Mouse (Mus musculus): ENCODE measurements around the gene Ccnd3. TPM values are rescaled to one million over a fixed set of nuclear protein-coding genes. Genes with fewer than 3 reads are reported as not detected.

The Ccnd3 gene
- total RNA-seq (2014; rRNA removed), result 37.2 and 41.1 TPM in 2 replicates
- polyA plus RNA-seq (2015; fragmentation: Nextera tagmentation; extraction: Ambion mirVana), result 52.6 and 57.0 TPM in 2 replicates

DNA sequence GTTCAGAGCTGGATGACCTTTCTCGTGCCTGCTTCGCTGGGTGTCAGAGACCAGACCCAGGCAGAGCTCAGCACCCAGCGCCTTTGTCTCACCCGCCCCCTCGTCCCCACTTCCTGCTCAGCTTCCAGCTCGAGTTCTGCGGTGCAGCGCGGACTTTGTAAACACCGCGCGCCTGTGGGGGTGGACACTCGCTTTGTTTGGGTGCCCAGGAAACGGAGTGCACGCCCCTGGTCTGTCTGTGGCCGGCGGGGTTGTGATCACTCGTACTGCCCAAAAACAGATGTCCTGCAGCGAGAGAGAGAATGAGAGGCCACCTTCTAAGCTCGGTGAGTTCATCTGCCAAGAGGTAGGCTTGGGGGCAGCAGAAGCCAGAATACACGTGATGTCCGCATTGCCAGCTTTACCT is at the start of gene Ccnd3:
TSS of gene Ccnd3 (plus strand) at position 111 of the 406 bp plus-strand sequence.
- no peaks in the 10 kb centered on the region for H3K36me3 ChIP-seq (ENCODE audit: insufficient read depth, low read length)
- H3K4me1 ChIP-seq (ENCODE audit: insufficient read depth, low read length), result peaks cover 6% of the 10 kb centered on the region; the same call in 1 of the 2 replicates
- H3K9me3 ChIP-seq (ENCODE audit: low read length), result no peaks in the 10 kb centered on the region
- no peak for TF ChIP-seq CTCF (IDR thresholded peaks at IDR 0.05)
- H3K27ac ChIP-seq (ENCODE audit: low read depth, low read length), result no peak within 1 kb of the TSS
- H3K9ac ChIP-seq (replicated peaks; ENCODE audit: low read length, poor library complexity, severe bottlenecking), result 0 out of 2 replicates have a peak within 1 kb of the TSS, but pooled peaks have one; percentile 14
- ATAC-seq (ENCODE audit: low FRiP score), result no peak
- peak within 1 kb of the TSS; percentile 30 for H3K4me3 ChIP-seq (ENCODE audit: low read depth, low read length)
- WGBS, result 4% methylated on average over 22 of the region's 22 CpGs
- peak; percentile 28 for DNase-seq (ENCODE audit: low spot score)
- H3K4me2 ChIP-seq (ENCODE audit: low read depth, low read length, poor library complexity, severe bottlenecking), result peak within 1 kb of the TSS; percentile 47
- no peaks in the 10 kb centered on the region for H3K27me3 ChIP-seq (ENCODE audit: insufficient read depth, low read length)

DNA sequence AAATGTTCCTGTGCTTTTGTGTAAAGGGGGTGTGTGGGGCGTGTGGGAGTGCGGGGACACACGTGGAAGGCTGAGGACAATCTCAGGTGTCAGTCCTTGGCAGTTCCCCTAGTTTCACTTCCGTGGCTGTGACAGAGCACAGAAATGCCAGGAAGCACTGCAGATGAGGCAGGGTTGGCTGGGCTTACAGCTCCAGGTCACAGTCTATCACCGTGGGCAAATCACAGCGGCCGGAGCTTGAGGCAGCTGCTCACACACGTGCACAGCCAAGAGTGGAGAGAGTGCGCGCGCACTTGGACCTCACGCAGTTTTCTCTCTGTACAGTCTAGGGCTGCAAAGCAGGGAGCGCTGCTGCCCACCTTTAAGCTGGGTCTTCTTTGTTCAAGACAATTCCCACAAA is 46.5 kb upstream of the Ccnd3 start:
- Histone ChIP-seq H3K27me3 (ENCODE audit: insufficient read depth, low read length) (no peaks in the 10 kb centered on the region), H3K4me1 (ENCODE audit: insufficient read depth, low read length) (no peaks in the 10 kb centered on the region), H3K4me2 (ENCODE audit: low read depth, low read length, poor library complexity, severe bottlenecking) (no peak overlapping the region), H3K4me3 (ENCODE audit: low read depth, low read length) (no peak overlapping the region), H3K9ac (replicated peaks; ENCODE audit: low read length, poor library complexity, severe bottlenecking) (no peak overlapping the region), H3K36me3 (ENCODE audit: insufficient read depth, low read length) (no peaks in the 10 kb centered on the region), H3K27ac (ENCODE audit: low read depth, low read length) (no peak overlapping the region), H3K9me3 (ENCODE audit: low read length) (no peaks in the 10 kb centered on the region)
- ATAC-seq (ENCODE audit: low FRiP score) (no peak), DNase-seq (ENCODE audit: low spot score) (no peak)
- TF ChIP-seq CTCF (IDR thresholded peaks at IDR 0.05), result no peak
- WGBS, result 80% methylated on average over 13 of the region's 13 CpGs

DNA sequence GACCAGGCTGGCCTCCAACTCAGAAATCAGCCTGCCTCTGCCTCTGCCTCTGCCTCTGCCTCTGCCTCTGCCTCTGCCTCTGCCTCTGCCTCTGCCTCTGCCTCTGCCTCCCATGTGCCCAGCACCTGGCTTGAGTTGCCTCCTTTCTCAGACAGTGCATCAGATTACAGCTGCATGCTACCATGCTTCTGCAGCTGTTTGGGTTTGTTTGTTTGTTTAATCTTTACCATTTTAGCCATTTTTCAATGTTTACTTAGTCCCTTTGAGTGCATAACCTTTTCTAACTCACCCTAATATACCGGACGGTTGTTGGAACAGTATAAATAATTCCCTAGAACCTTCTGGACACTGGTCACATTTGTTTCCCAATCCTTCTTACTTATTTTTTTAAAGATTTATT is 45.9 kb upstream of the Ccnd3 start:
- Histone ChIP-seq H3K27me3 (ENCODE audit: insufficient read depth, low read length) (no peaks in the 10 kb centered on the region), H3K9ac (replicated peaks; ENCODE audit: low read length, poor library complexity, severe bottlenecking) (no peak overlapping the region), H3K4me3 (ENCODE audit: low read depth, low read length) (no peak overlapping the region), H3K9me3 (ENCODE audit: low read length) (no peaks in the 10 kb centered on the region), H3K4me1 (ENCODE audit: insufficient read depth, low read length) (no peaks in the 10 kb centered on the region), H3K27ac (ENCODE audit: low read depth, low read length) (no peak overlapping the region), H3K4me2 (ENCODE audit: low read depth, low read length, poor library complexity, severe bottlenecking) (no peak overlapping the region), H3K36me3 (ENCODE audit: insufficient read depth, low read length) (no peaks in the 10 kb centered on the region)
- WGBS, result 90% methylated on average over 2 of the region's 2 CpGs
- ATAC-seq (ENCODE audit: low FRiP score), result no peak
- DNase-seq (ENCODE audit: low spot score), result no peak
- TF ChIP-seq CTCF (IDR thresholded peaks at IDR 0.05), result no peak

DNA sequence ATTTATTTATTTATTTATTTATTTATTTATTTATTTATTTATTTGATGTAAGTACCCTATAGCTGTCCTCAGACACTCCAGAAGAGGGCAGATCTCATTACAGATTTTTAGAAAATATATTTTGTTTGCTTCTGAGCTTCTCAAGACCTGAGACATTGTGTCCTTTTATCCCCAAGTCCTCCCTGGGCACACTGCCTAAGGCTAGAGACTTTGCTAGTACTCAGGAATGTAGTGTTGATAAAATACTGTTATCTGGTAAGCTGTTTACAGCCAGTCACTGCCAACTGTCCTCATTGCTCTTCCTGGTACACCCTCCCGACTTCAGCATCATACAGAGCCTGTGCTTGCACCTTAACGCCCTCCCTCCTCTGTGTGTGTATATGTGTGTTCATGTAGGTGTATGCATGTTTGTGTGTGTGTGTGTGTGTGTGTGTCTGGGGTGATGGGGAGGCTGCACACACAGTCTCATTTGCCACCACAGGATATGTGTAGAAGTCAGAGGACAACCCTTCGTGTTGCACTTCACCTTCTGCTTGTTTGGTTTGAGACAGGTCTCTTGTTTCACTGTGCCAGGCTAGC is 45.4 kb upstream of the Ccnd3 start:
- WGBS, result 80% methylated on average over 3 of the region's 3 CpGs

DNA sequence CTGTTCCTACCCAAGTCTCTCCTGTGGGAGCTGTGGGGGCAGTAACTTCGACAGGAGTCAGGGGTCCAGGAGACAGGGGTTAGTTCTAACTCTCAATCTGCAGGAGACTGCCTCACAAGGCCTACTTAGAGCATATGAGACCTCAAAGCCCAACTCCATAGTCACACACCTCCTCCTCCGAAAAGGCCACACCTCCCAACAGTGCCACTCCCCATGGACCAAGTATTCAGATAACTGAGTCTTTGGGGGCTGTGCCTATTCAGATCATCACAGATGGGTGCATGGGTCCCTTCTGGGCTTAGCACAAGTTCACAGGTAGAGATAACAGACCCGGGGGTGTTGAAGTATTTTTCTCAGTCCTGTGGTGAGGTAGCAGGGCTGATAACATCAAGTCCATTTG is 43.2 kb upstream of the Ccnd3 start:
- ATAC-seq (ENCODE audit: low FRiP score), result no peak
- Histone ChIP-seq H3K27me3 (ENCODE audit: insufficient read depth, low read length) (0 out of 2 replicates have a peak, but pooled peaks cover 3% of the 10 kb centered on the region), H3K36me3 (ENCODE audit: insufficient read depth, low read length) (no peaks in the 10 kb centered on the region), H3K9ac (replicated peaks; ENCODE audit: low read length, poor library complexity, severe bottlenecking) (no peak overlapping the region), H3K4me1 (ENCODE audit: insufficient read depth, low read length) (no peaks in the 10 kb centered on the region), H3K9me3 (ENCODE audit: low read length) (no peaks in the 10 kb centered on the region), H3K27ac (ENCODE audit: low read depth, low read length) (no peak overlapping the region), H3K4me2 (ENCODE audit: low read depth, low read length, poor library complexity, severe bottlenecking) (no peak overlapping the region), H3K4me3 (ENCODE audit: low read depth, low read length) (no peak overlapping the region)
- 80% methylated on average over 3 of the region's 3 CpGs for WGBS
- no peak for DNase-seq (ENCODE audit: low spot score)
- no peak for TF ChIP-seq CTCF (IDR thresholded peaks at IDR 0.05)

More for the DNA sequence above, 45.4 kb upstream of the Ccnd3 start:
- no peak overlapping the region for H3K4me2 ChIP-seq (ENCODE audit: low read depth, low read length, poor library complexity, severe bottlenecking)
- ATAC-seq (ENCODE audit: low FRiP score) (no peak), DNase-seq (ENCODE audit: low spot score) (no peak)
- H3K4me3 ChIP-seq (ENCODE audit: low read depth, low read length), result no peak overlapping the region
- no peak overlapping the region for H3K27ac ChIP-seq (ENCODE audit: low read depth, low read length)
- TF ChIP-seq CTCF (IDR thresholded peaks at IDR 0.05), result no peak
- no peak overlapping the region for H3K9ac ChIP-seq (replicated peaks; ENCODE audit: low read length, poor library complexity, severe bottlenecking)
- H3K4me1 ChIP-seq (ENCODE audit: insufficient read depth, low read length), result no peaks in the 10 kb centered on the region
- H3K27me3 ChIP-seq (ENCODE audit: insufficient read depth, low read length), result no peaks in the 10 kb centered on the region
- H3K36me3 ChIP-seq (ENCODE audit: insufficient read depth, low read length), result no peaks in the 10 kb centered on the region
- H3K9me3 ChIP-seq (ENCODE audit: low read length), result no peaks in the 10 kb centered on the region

DNA sequence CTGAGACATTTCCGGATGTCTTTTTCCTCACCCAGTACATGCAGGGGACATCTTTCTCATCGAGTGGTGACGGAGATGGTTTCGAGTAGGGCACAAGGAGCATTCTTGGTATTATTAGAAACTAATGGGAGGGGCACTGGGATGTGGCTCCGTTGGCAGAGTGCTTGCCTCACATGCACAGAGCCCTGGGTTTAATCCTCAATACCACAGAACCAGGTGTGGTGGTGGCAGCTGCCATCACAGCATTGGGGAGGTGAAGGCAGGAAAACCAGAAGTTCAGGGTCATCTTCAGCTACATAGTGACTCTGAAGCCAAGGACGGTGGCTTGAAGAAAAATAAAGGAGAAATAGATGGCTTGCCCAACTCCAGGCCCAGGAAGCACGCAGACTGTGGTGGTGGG is 42.6 kb upstream of the Ccnd3 start:
- Histone ChIP-seq H3K4me2 (ENCODE audit: low read depth, low read length, poor library complexity, severe bottlenecking) (no peak overlapping the region), H3K4me1 (ENCODE audit: insufficient read depth, low read length) (no peaks in the 10 kb centered on the region), H3K9ac (replicated peaks; ENCODE audit: low read length, poor library complexity, severe bottlenecking) (no peak overlapping the region), H3K9me3 (ENCODE audit: low read length) (no peaks in the 10 kb centered on the region), H3K27me3 (ENCODE audit: insufficient read depth, low read length) (0 out of 2 replicates have a peak, but pooled peaks cover 3% of the 10 kb centered on the region), H3K36me3 (ENCODE audit: insufficient read depth, low read length) (no peaks in the 10 kb centered on the region), H3K4me3 (ENCODE audit: low read depth, low read length) (no peak overlapping the region), H3K27ac (ENCODE audit: low read depth, low read length) (no peak overlapping the region)
- DNase-seq (ENCODE audit: low spot score), result no peak
- no peak for ATAC-seq (ENCODE audit: low FRiP score)
- no peak for TF ChIP-seq CTCF (IDR thresholded peaks at IDR 0.05)
- WGBS, result 82% methylated on average over 7 of the region's 7 CpGs

Data from midbrain, postnatal 0 days (tissue).